Mouse (Mus musculus) lung, embryonic 16.5 days (tissue): ENCODE results near the gene 4930469K13Rik. TPM values are rescaled to one million over a fixed set of nuclear protein-coding genes. Genes with fewer than 3 reads are reported as not detected.
A peak's percentile ranks its signal among the peaks of the same experiment; 100 is the strongest.

Source experiments
- ATAC-seq: fragments of 200-750 bp; cut with Nextera tagmentation; 2 replicates; pipeline ENCODE4 v1.8.0; 2017; ENCODE audit warnings: low read depth, mild to moderate bottlenecking, moderate library complexity
- H3K27ac ChIP-seq: fragments of 300-500 bp; sonication (generic); 2 replicates; pipeline ENCODE4 v1.5.1; 2014; ENCODE audit warnings: mild to moderate bottlenecking, control low read depth, low read length
- H3K27me3 ChIP-seq: fragments of 300-500 bp; sonication (generic); 2 replicates; pipeline ENCODE4 v1.6.1; 2014; ENCODE audit warnings: low read depth, low read length, mixed read lengths; ENCODE audit not compliant: control insufficient read depth, insufficient read depth
- H3K36me3 ChIP-seq: fragments of 300-500 bp; sonication (generic); 2 replicates; pipeline ENCODE4 v1.6.1; 2014; ENCODE audit warnings: low read length; ENCODE audit not compliant: control insufficient read depth, insufficient read depth
- H3K4me1 ChIP-seq: fragments of 300-500 bp; sonication (generic); replicated peaks from 2 replicates; pipeline ENCODE4 v1.6.1; 2014; ENCODE audit warnings: low read length, mixed read lengths; ENCODE audit not compliant: control insufficient read depth, insufficient read depth
- H3K4me2 ChIP-seq: fragments of 300-500 bp; sonication (generic); 2 replicates; pipeline ENCODE4 v1.6.1; 2014; ENCODE audit warnings: low read depth, low read length, control low read depth
- H3K4me3 ChIP-seq: fragments of 300-500 bp; sonication (generic); 2 replicates; pipeline ENCODE4 v1.5.1; 2014; ENCODE audit warnings: mild to moderate bottlenecking, low read length, control low read depth
- H3K9ac ChIP-seq: fragments of 300-500 bp; sonication (generic); 2 replicates; pipeline ENCODE4 v1.6.1; 2014; ENCODE audit warnings: low read length, control low read depth
- H3K9me3 ChIP-seq: fragments of 300-500 bp; sonication (generic); 2 replicates; pipeline ENCODE4 v1.6.1; 2016; ENCODE audit warnings: low read length; ENCODE audit not compliant: control insufficient read depth
- WGBS: fragments of 180-500 bp; shearing (Covaris S2); extraction: QIAGEN DNeasy Blood & Tissue Kit; methylation state at CpG from one replicate; pipeline ENCODE4 v1.1.7; 2014; 5-methylcytosine and 5-hydroxymethylcytosine counted together
- polyA plus RNA-seq: library from polyadenylated mRNA; unstranded; fragments of >200 nt; fragmentation: Nextera tagmentation; extraction: Ambion mirVana; gene quantifications from 2 replicates; pipeline ENCODE4 v1.2.1, GENCODE M21; 2015

4930469K13Rik gene
- polyA plus RNA-seq, 1 experiment from 2014 or later = not detected

GRCm38 (mm10) chr11:34063702-34064485 lies 34.5 kb downstream of the 4930469K13Rik start:
- Histone ChIP-seq H3K27ac (no peak overlapping the region), H3K4me1 (no peaks in the 10 kb centered on the region; the same call in 1 of the 2 replicates), H3K36me3 (no peaks in the 10 kb centered on the region), H3K4me2 (no peak overlapping the region), H3K4me3 (no peak overlapping the region), H3K9me3 (no peaks in the 10 kb centered on the region), H3K27me3 (no peaks in the 10 kb centered on the region), H3K9ac (no peak overlapping the region)
- peak; percentile 45; the same call in 1 of the 2 replicates for ATAC-seq
- 44% methylated on average over 5 of the region's 5 CpGs for WGBS

DNA sequence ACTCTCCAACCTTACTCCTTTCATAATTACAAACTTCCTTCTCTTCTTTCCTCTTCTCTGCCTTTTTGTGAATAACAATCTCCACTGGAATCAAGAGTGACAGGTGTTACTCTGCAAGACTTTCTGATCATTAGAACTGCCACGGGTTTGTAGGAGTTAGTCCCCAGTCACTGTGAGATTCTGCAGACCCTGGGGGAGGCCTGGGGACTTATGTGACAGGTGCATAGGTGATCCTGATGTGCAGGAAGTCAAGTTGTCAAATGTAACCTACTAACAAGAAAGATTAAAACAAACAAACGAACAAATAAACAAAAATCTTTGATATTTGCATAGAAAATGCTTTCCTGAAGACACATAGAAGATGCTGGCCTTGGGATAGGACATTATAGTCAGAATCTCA lies 35.1 kb downstream of the 4930469K13Rik start:
- no peak overlapping the region for H3K4me2 ChIP-seq
- no peaks in the 10 kb centered on the region for H3K36me3 ChIP-seq
- 35% methylated on average over 2 of the region's 2 CpGs for WGBS
- no peaks in the 10 kb centered on the region for H3K27me3 ChIP-seq
- no peaks in the 10 kb centered on the region for H3K9me3 ChIP-seq
- ATAC-seq = no peak
- H3K4me3 ChIP-seq = no peak overlapping the region
- no peaks in the 10 kb centered on the region; the same call in 1 of the 2 replicates for H3K4me1 ChIP-seq
- H3K9ac ChIP-seq = no peak overlapping the region
- no peak overlapping the region for H3K27ac ChIP-seq

- WGBS = 20% methylated on average over 6 of the region's 6 CpGs
- no peak for ATAC-seq
- H3K9ac ChIP-seq = no peak overlapping the region
Observed at GRCm38 (mm10) chr11:34061740-34062139, 36.6 kb downstream of the 4930469K13Rik start.

GRCm38 (mm10) chr11:34058960-34059359 lies 39.4 kb downstream of the 4930469K13Rik start:
- 81% methylated on average over 6 of the region's 6 CpGs for WGBS
- Histone ChIP-seq H3K9me3 (no peaks in the 10 kb centered on the region), H3K27ac (no peak overlapping the region), H3K4me1 (no peaks in the 10 kb centered on the region; the same call in 1 of the 2 replicates), H3K36me3 (no peaks in the 10 kb centered on the region), H3K4me2 (no peak overlapping the region), H3K27me3 (no peaks in the 10 kb centered on the region), H3K4me3 (no peak overlapping the region), H3K9ac (no peak overlapping the region)
- ATAC-seq = no peak

More at GRCm38 (mm10) chr11:34061740-34062139, 36.6 kb downstream of the 4930469K13Rik start:
- Histone ChIP-seq H3K9me3 (no peaks in the 10 kb centered on the region), H3K4me2 (no peak overlapping the region), H3K4me1 (no peaks in the 10 kb centered on the region; the same call in 1 of the 2 replicates), H3K4me3 (no peak overlapping the region), H3K27ac (no peak overlapping the region), H3K27me3 (no peaks in the 10 kb centered on the region), H3K36me3 (no peaks in the 10 kb centered on the region)

- no peaks in the 10 kb centered on the region for H3K36me3 ChIP-seq
- no peaks in the 10 kb centered on the region for H3K9me3 ChIP-seq
- no peak overlapping the region for H3K4me3 ChIP-seq
- H3K4me1 ChIP-seq = no peaks in the 10 kb centered on the region
- no peak overlapping the region for H3K27ac ChIP-seq
- no peak overlapping the region for H3K9ac ChIP-seq
- no peak for ATAC-seq
- H3K4me2 ChIP-seq = no peak overlapping the region
- no peaks in the 10 kb centered on the region for H3K27me3 ChIP-seq
Observed at GRCm38 (mm10) chr11:34058332-34058731, 40.0 kb downstream of the 4930469K13Rik start.

GRCm38 (mm10) chr11:34056715-34057114 lies 41.6 kb downstream of the 4930469K13Rik start:
- no peak for ATAC-seq
- Histone ChIP-seq H3K9ac (no peak overlapping the region), H3K4me2 (no peak overlapping the region), H3K27ac (no peak overlapping the region), H3K4me3 (no peak overlapping the region), H3K4me1 (no peaks in the 10 kb centered on the region), H3K27me3 (no peaks in the 10 kb centered on the region), H3K9me3 (no peaks in the 10 kb centered on the region), H3K36me3 (no peaks in the 10 kb centered on the region)
- 63% methylated on average over 1 of the region's 1 CpGs for WGBS

DNA sequence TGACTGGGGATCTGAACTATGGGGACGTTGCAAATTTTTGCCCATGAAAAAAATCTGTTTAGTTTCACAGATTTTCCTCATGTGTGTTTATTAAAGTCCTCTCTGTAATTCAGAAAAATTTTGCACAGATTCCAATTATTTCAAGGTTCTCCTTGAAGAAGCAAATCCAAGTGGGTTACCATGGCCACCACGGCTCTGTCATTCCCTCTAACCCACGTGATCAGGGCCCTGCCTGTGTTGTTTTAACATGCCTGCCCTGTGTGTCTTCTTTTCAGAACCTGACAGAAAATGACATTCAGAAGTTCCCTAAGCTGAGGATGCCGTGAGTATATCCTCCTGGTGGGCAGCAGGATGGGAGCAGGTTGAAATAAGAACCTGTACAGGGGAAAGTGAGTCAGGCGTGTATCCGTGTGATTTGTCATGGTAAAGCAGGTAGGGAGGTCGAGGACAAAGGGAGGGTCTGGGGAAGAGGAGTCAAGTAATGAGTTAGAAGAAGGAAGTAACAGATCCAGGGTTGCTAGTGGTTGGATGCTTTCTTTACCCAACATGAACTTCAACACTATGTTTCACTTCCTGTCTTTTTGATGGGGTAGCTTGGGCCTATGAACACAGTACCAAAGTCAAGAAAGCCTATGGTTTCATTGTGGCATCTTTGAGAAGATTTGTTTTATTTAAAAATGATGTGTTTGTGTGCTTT lies 44.2 kb downstream of the 4930469K13Rik start:
- no peak overlapping the region for H3K4me3 ChIP-seq
- ATAC-seq = no peak
- no peaks in the 10 kb centered on the region for H3K36me3 ChIP-seq
- H3K27ac ChIP-seq = no peak overlapping the region
- no peak overlapping the region for H3K9ac ChIP-seq
- H3K9me3 ChIP-seq = no peaks in the 10 kb centered on the region
- no peaks in the 10 kb centered on the region for H3K27me3 ChIP-seq
- WGBS = 69% methylated on average over 7 of the region's 7 CpGs
- H3K4me1 ChIP-seq = no peaks in the 10 kb centered on the region
- no peak overlapping the region for H3K4me2 ChIP-seq

DNA sequence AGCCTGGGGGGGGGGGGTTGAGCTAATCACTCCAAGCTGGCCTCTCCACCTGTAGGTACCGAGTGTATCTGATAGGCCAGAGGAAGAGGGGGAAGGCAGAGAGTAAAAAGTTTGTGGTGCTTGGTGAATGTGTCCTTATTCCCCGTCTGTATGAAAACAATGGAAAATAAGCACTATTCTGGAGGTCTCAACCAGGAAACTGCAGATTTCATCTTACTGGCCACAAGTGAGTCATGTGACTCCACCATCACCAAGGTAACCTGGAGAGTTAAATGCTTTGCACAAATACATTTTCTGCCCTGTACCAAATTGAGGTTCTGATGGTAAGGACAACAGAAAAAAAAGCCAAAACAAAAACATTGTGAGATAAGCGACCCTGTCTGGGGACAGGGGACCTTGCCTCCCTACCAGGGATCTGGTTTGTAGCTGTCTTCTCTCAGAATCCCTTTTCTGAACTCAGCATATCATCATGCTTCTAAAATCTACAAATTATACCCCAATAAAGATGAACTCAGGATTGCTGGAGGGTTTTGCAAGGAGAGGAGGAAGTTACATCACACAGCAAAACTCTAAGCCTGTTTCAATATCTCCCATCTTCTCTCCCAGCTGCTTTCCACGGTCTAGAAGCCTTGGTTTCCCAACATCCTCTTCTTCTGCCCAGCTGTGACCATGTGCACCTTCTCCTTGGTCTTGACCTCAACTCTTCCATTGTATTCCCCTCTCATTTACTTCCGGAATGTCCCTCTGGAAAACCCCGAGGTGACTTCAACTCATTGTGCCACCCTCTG lies 45.1 kb downstream of the 4930469K13Rik start:
- Histone ChIP-seq H3K9me3 (no peaks in the 10 kb centered on the region), H3K27ac (no peak overlapping the region), H3K4me2 (no peak overlapping the region), H3K4me1 (no peaks in the 10 kb centered on the region), H3K9ac (no peak overlapping the region), H3K4me3 (no peak overlapping the region), H3K36me3 (no peaks in the 10 kb centered on the region), H3K27me3 (no peaks in the 10 kb centered on the region)
- 80% methylated on average over 6 of the region's 6 CpGs for WGBS
- no peak for ATAC-seq

DNA sequence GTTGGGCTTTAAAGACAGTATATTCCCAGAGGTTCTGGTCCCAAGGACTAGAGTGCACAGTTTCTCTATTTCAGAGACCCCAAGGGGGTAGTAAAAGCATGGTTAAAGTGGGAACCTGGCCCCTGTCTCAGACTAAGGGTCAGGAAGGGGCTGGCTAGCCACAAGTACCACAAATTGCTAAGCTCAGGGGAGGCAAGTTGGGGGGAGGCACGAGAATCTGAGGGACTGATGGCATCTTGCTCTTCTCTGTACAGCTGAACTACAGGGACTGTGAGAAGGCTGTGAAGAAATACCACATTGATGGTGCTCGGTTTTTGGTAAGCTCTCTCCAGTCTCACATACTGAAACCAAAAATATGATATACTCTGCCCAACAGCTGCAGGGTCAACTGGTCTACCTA lies 47.7 kb downstream of the 4930469K13Rik start:
- no peaks in the 10 kb centered on the region for H3K36me3 ChIP-seq

More for the DNA sequence above, 47.7 kb downstream of the 4930469K13Rik start:
- Histone ChIP-seq H3K27ac (no peak overlapping the region), H3K9ac (no peak overlapping the region), H3K4me3 (no peak overlapping the region), H3K27me3 (no peaks in the 10 kb centered on the region), H3K4me2 (no peak overlapping the region), H3K9me3 (no peaks in the 10 kb centered on the region), H3K4me1 (no peaks in the 10 kb centered on the region)
- WGBS = 49% methylated on average over 2 of the region's 2 CpGs
- no peak for ATAC-seq
